Mouse (Mus musculus) G1E (cell line): ENCODE measurements around the gene Col28a1. TPM values are rescaled to one million over a fixed set of nuclear protein-coding genes. Genes with fewer than 3 reads are reported as not detected.
A peak's percentile ranks its signal among the peaks of the same experiment; 100 is the strongest.
"Not testable (repeated sequence)": the region's sequence is repeated elsewhere in the genome, so short reads cannot be mapped to it uniquely, and the experiment has no call there.

Experiments
- ATAC-seq: 2 replicates; pipeline ENCODE4 v1.8.0; 2016; ENCODE audit warnings: mild to moderate bottlenecking; ENCODE audit not compliant: insufficient number of reproducible peaks, poor library complexity, low FRiP score, severe bottlenecking; ENCODE audit errors: extremely low read depth
- DNase-seq: peaks from one replicate; pipeline ENCODE4 v3.0.0; 2012; ENCODE audit warnings: low spot score
- H3K27me3 ChIP-seq: 2 replicates; pipeline ENCODE4 v1.6.1; 2012; ENCODE audit warnings: mild to moderate bottlenecking, low read length, inconsistent platforms; ENCODE audit not compliant: insufficient read depth
- H3K36me3 ChIP-seq: replicated peaks from 2 replicates; pipeline ENCODE3; 2012; ENCODE audit warnings: mild to moderate bottlenecking, inconsistent platforms
- H3K4me1 ChIP-seq: 2 replicates; pipeline ENCODE4 v1.6.1; 2012; ENCODE audit warnings: low read depth, low read length, inconsistent platforms, mixed read lengths; ENCODE audit not compliant: insufficient read depth
- H3K4me3 ChIP-seq: 2 replicates; pipeline ENCODE4 v1.5.1; 2012; ENCODE audit warnings: low read depth, mild to moderate bottlenecking, inconsistent platforms, low read length, moderate library complexity, mixed read lengths
- H3K9me3 ChIP-seq: replicated peaks from 2 replicates; pipeline ENCODE4 v1.6.1; 2012; ENCODE audit warnings: inconsistent platforms
- CTCF ChIP-seq: IDR thresholded peaks from 2 replicates; pipeline ENCODE4 v1.5.1; 2012; ENCODE audit warnings: low read depth, low read length, inconsistent platforms, mixed read lengths
- GATA1 ChIP-seq: IDR thresholded peaks from 2 replicates; pipeline ENCODE4 v1.6.1; 2012; ENCODE audit warnings: borderline replicate concordance, low read length, inconsistent platforms, mixed read lengths
- GATA2 ChIP-seq: IDR thresholded peaks from 2 replicates; pipeline ENCODE4 v1.6.1; 2012; ENCODE audit warnings: low read depth, low read length, inconsistent platforms, borderline replicate concordance
- POLR2AphosphoS5 ChIP-seq: IDR thresholded peaks from 2 replicates; pipeline ENCODE4 v1.6.1; 2012; ENCODE audit warnings: low read depth, low read length, inconsistent platforms; ENCODE audit not compliant: insufficient replicate concordance
- TAL1 ChIP-seq: conservative IDR thresholded peaks from 2 replicates; pipeline ENCODE4 v1.6.1; 2012; ENCODE audit warnings: low read depth, low read length, inconsistent platforms, mixed read lengths
- polyA plus RNA-seq: library from polyadenylated mRNA; stranded (reverse); fragments of >175 nt; gene quantifications from 2 replicates; pipeline ENCODE4 v1.2.3, GENCODE M21; 2012
- total RNA-seq, 2 experiments: library from RNA; stranded (forward) in 1 of 2; stranded (reverse) in 1 of 2; fragments of 200-1000 nt in 1 of 2; fragments of >200 nt in 1 of 2; fragmentation: Nextera tagmentation in 1 of 2; gene quantifications; 2 replicates each; pipeline ENCODE4 v1.2.3; 2014 to 2017

Col28a1 gene
- total and polyA plus RNA-seq, 3 experiments = 1.1 TPM; not detected in 2

- Histone ChIP-seq H3K36me3 (no peaks in the 10 kb centered on the region), H3K27me3 (peaks cover 15% of the 10 kb centered on the region), H3K9me3 (no peaks in the 10 kb centered on the region), H3K4me1 (no peaks in the 10 kb centered on the region), H3K4me3 (no peak overlapping the region)
- TF ChIP-seq CTCF (no peak), GATA1 (no peak), TAL1 (no peak), GATA2 (no peak), POLR2AphosphoS5 (no peak)
- ATAC-seq = no peak
- DNase-seq = no peak
Observed at GRCm38 (mm10) chr6:8025332-8026129, 166.9 kb downstream of the Col28a1 start.

- TF ChIP-seq GATA2 (no peak), GATA1 (no peak), CTCF (no peak), POLR2AphosphoS5 (no peak), TAL1 (no peak)
- ATAC-seq = no peak
- Histone ChIP-seq H3K4me3 (no peak overlapping the region), H3K27me3 (peaks cover 24% of the 10 kb centered on the region), H3K36me3 (no peaks in the 10 kb centered on the region), H3K9me3 (no peaks in the 10 kb centered on the region), H3K4me1 (no peaks in the 10 kb centered on the region)
- no peak for DNase-seq
Observed at GRCm38 (mm10) chr6:8023527-8023926, 168.9 kb downstream of the Col28a1 start.

- Histone ChIP-seq H3K27me3 (peaks cover 7% of the 10 kb centered on the region), H3K4me1 (no peaks in the 10 kb centered on the region), H3K9me3 (no peaks in the 10 kb centered on the region), H3K36me3 (no peaks in the 10 kb centered on the region), H3K4me3 (no peak overlapping the region)
- ATAC-seq = no peak
- TF ChIP-seq POLR2AphosphoS5 = no peak
- TF ChIP-seq GATA1 = no peak
- TF ChIP-seq CTCF = no peak
- no peak for TF ChIP-seq GATA2
- TF ChIP-seq TAL1 = no peak
- no peak for DNase-seq
Observed at GRCm38 (mm10) chr6:7994736-7995135, 197.7 kb downstream of the Col28a1 start.

GRCm38 (mm10) chr6:7983646-7983979, 208.8 kb downstream of the Col28a1 start:
- Histone ChIP-seq H3K9me3 (no peaks in the 10 kb centered on the region), H3K27me3 (peaks cover 22% of the 10 kb centered on the region), H3K36me3 (no peaks in the 10 kb centered on the region), H3K4me3 (no peak overlapping the region), H3K4me1 (peaks cover 6% of the 10 kb centered on the region)
- ATAC-seq (no peak), DNase-seq (no peak)
- TF ChIP-seq POLR2AphosphoS5 (no peak), CTCF (0 out of 2 replicates have a peak, but pooled peaks have one; percentile 19), GATA1 (no peak), GATA2 (no peak), TAL1 (no peak)

- not testable (repeated sequence) for H3K9me3 ChIP-seq, H3K4me3 ChIP-seq, H3K4me1 ChIP-seq, H3K36me3 ChIP-seq, DNase-seq, ATAC-seq
- H3K27me3 ChIP-seq = peaks cover 22% of the 10 kb centered on the region
Observed at GRCm38 (mm10) chr6:7982958-7983645, 209.3 kb downstream of the Col28a1 start.

- no peaks in the 10 kb centered on the region for H3K4me1 ChIP-seq
- TF ChIP-seq TAL1 (no peak), GATA1 (no peak), CTCF (no peak), POLR2AphosphoS5 (no peak), GATA2 (no peak)
- ATAC-seq (no peak), DNase-seq (no peak)
- peaks cover 4% of the 10 kb centered on the region; the same call in 1 of the 2 replicates for H3K27me3 ChIP-seq
- H3K9me3 ChIP-seq = no peaks in the 10 kb centered on the region
- no peak overlapping the region for H3K4me3 ChIP-seq
- H3K36me3 ChIP-seq = no peaks in the 10 kb centered on the region
Observed at GRCm38 (mm10) chr6:7971020-7971760, 221.2 kb downstream of the Col28a1 start.
